In genomic region chr6:100945796-100946195, GRCm38 (mm10) we compare ENCODE assay signal across 25 mouse cellular contexts.
DNase-seq lines count a peak whose midpoint lies in the region; ATAC-seq and TF ChIP-seq lines count a peak whose summit lies in the region.
"Had no signal": no experiment of that assay in that cellular context is flagged by ENCODE, and none has a peak within 500 bp of the region (broad histone marks: within the 10 kb centered on the region; RNA-seq: fewer than 3 reads in every experiment).

No protein-coding gene starts in this region.

- intact Hi-C loops in heart, postnatal 14 days (cut with DNase I), result no loop called here

- no peak for TF ChIP-seq EP300 in heart, postnatal 0 days (IDR thresholded peaks at IDR 0.05; ENCODE audit: low read depth)

- no peak overlapping the region for H3K9ac ChIP-seq in embryonic facial prominence, embryonic 14.5 days (ENCODE audit: low read depth, low read length)
- H3K9ac ChIP-seq in heart, embryonic 13.5 days, result no peak overlapping the region
- no peak overlapping the region for H3K9ac ChIP-seq in heart, postnatal 0 days (replicated peaks; ENCODE audit: low read depth, low read length)
- H3K9ac ChIP-seq in heart, embryonic 11.5 days (ENCODE audit: low read depth, low read length), result no peak overlapping the region
- H3K9ac ChIP-seq: embryonic facial prominence, embryonic 12.5 days; forebrain, embryonic 12.5 days; forebrain, embryonic 15.5 days; heart, embryonic 15.5 days; hindbrain, embryonic 14.5 days had no signal

- TF ChIP-seq CTCF in heart, postnatal 0 days (IDR thresholded peaks at IDR 0.05; ENCODE audit: low read depth), result no peak
- no peak for TF ChIP-seq CTCF in brain, embryonic 14.5 days (IDR thresholded peaks at IDR 0.05; ENCODE audit: borderline replicate concordance, extremely low read depth, insufficient read depth, insufficient read length)

- H3K4me2 ChIP-seq in embryonic facial prominence, embryonic 14.5 days (ENCODE audit: low read depth, low read length), result no peak overlapping the region
- no peak overlapping the region for H3K4me2 ChIP-seq in heart, embryonic 13.5 days
- H3K4me2 ChIP-seq in heart, postnatal 0 days (ENCODE audit: low read depth, low read length), result no peak overlapping the region
- no peak overlapping the region for H3K4me2 ChIP-seq in heart, embryonic 11.5 days
- H3K4me2 ChIP-seq: embryonic facial prominence, embryonic 12.5 days; forebrain, embryonic 12.5 days; forebrain, embryonic 15.5 days; heart, embryonic 15.5 days; hindbrain, embryonic 14.5 days had no signal

- peak; percentile 17 for DNase-seq in embryonic facial prominence, embryonic 14.5 days (ENCODE audit: low spot score)
- no peak for DNase-seq in embryonic facial prominence, embryonic 10.5 days (ENCODE audit: low spot score)
- no peak for DNase-seq in heart, postnatal 14 days
- peak; percentile 14 for DNase-seq in heart, postnatal 0 days (ENCODE audit: low spot score)
- DNase-seq in brain, embryonic 14.5 days (ENCODE audit: low read depth), result peak; percentile 8
- DNase-seq: adrenal gland, adult 8-10 months; adrenal gland, postnatal 25 days; cerebellum, adult 18-20 months; cerebellum, adult 9-10 months; cerebellum, postnatal 14 days; gastrocnemius, postnatal 25 days; kidney, adult 18-20 months had no signal

- H3K36me3 ChIP-seq in embryonic facial prominence, embryonic 14.5 days (ENCODE audit: control insufficient read depth, insufficient read depth, low read length), result no peaks in the 10 kb centered on the region
- no peaks in the 10 kb centered on the region for H3K36me3 ChIP-seq in embryonic facial prominence, embryonic 10.5 days (replicated peaks)
- no peaks in the 10 kb centered on the region for H3K36me3 ChIP-seq in heart, embryonic 13.5 days
- H3K36me3 ChIP-seq in heart, postnatal 0 days (replicated peaks; ENCODE audit: control insufficient read depth, insufficient read depth, low read length), result no peaks in the 10 kb centered on the region
- no peaks in the 10 kb centered on the region for H3K36me3 ChIP-seq in heart, embryonic 11.5 days (ENCODE audit: control insufficient read depth, insufficient read depth, low read length)
- H3K36me3 ChIP-seq: embryonic facial prominence, embryonic 12.5 days; forebrain, embryonic 12.5 days; forebrain, embryonic 15.5 days; heart, embryonic 15.5 days; hindbrain, embryonic 10.5 days had no signal

- H3K4me3 ChIP-seq in embryonic facial prominence, embryonic 14.5 days (ENCODE audit: low read depth, low read length), result no peak overlapping the region
- H3K4me3 ChIP-seq in embryonic facial prominence, embryonic 10.5 days, result no peak overlapping the region
- H3K4me3 ChIP-seq in heart, embryonic 13.5 days, result no peak overlapping the region
- H3K4me3 ChIP-seq in heart, postnatal 0 days (ENCODE audit: low read depth, low read length), result no peak overlapping the region
- no peak overlapping the region for H3K4me3 ChIP-seq in heart, embryonic 11.5 days (ENCODE audit: low read depth, low read length)
- H3K4me3 ChIP-seq: embryonic facial prominence, embryonic 12.5 days; erythroblast, embryonic 14.5 days; forebrain, embryonic 12.5 days; forebrain, embryonic 15.5 days; heart, embryonic 15.5 days; hindbrain, embryonic 10.5 days had no signal

- 76% methylated on average over 2 of the region's 2 CpGs for WGBS in embryonic facial prominence, embryonic 14.5 days
- 90% methylated on average over 2 of the region's 2 CpGs for WGBS in embryonic facial prominence, embryonic 10.5 days
- 53% methylated on average over 2 of the region's 2 CpGs for WGBS in heart, embryonic 13.5 days
- WGBS in heart, postnatal 0 days, result 54% methylated on average over 2 of the region's 2 CpGs
- 70% methylated on average over 2 of the region's 2 CpGs for WGBS in heart, embryonic 11.5 days (ENCODE audit: insufficient replicate concordance)

- no peak for TF ChIP-seq POLR2A in brain, embryonic 14.5 days (IDR thresholded peaks at IDR 0.05; ENCODE audit: borderline replicate concordance, extremely low read depth, insufficient read depth, insufficient read length, poor library complexity, severe bottlenecking)

- no peaks in the 10 kb centered on the region for H3K9me3 ChIP-seq in embryonic facial prominence, embryonic 14.5 days (ENCODE audit: control insufficient read depth, low read length)
- H3K9me3 ChIP-seq in embryonic facial prominence, embryonic 10.5 days, result no peaks in the 10 kb centered on the region
- H3K9me3 ChIP-seq in heart, embryonic 13.5 days, result no peaks in the 10 kb centered on the region
- no peaks in the 10 kb centered on the region for H3K9me3 ChIP-seq in heart, postnatal 0 days (replicated peaks; ENCODE audit: control insufficient read depth, low read length)
- no peaks in the 10 kb centered on the region for H3K9me3 ChIP-seq in heart, embryonic 11.5 days (replicated peaks; ENCODE audit: control insufficient read depth, low read length)
- H3K9me3 ChIP-seq: embryonic facial prominence, embryonic 12.5 days; forebrain, embryonic 12.5 days; forebrain, embryonic 15.5 days; heart, embryonic 15.5 days; hindbrain, embryonic 10.5 days had no signal

- H3K27ac ChIP-seq in embryonic facial prominence, embryonic 14.5 days (replicated peaks; ENCODE audit: low read depth, low read length), result no peak overlapping the region
- no peak overlapping the region for H3K27ac ChIP-seq in embryonic facial prominence, embryonic 10.5 days (replicated peaks)
- H3K27ac ChIP-seq in heart, embryonic 13.5 days (replicated peaks), result peak overlapping the region; percentile 55
- no peak overlapping the region for H3K27ac ChIP-seq in heart, postnatal 0 days (ENCODE audit: low read depth)
- no peak overlapping the region for H3K27ac ChIP-seq in heart, embryonic 11.5 days (ENCODE audit: low read depth, low read length)
- H3K27ac ChIP-seq: embryonic facial prominence, embryonic 12.5 days; forebrain, embryonic 12.5 days; forebrain, embryonic 15.5 days; heart, embryonic 15.5 days; hindbrain, embryonic 10.5 days; hindbrain, embryonic 14.5 days; hindbrain, postnatal 0 days had no signal

- 0 out of 2 replicates have a peak, but pooled peaks cover 3% of the 10 kb centered on the region for H3K4me1 ChIP-seq in embryonic facial prominence, embryonic 14.5 days (ENCODE audit: control insufficient read depth, insufficient read depth, low read length)
- peaks cover 18% of the 10 kb centered on the region for H3K4me1 ChIP-seq in embryonic facial prominence, embryonic 10.5 days
- H3K4me1 ChIP-seq in heart, embryonic 13.5 days, result 0 out of 2 replicates have a peak, but pooled peaks cover 3% of the 10 kb centered on the region
- H3K4me1 ChIP-seq in heart, postnatal 0 days (ENCODE audit: control insufficient read depth, insufficient read depth), result no peaks in the 10 kb centered on the region
- no peaks in the 10 kb centered on the region for H3K4me1 ChIP-seq in heart, embryonic 11.5 days (ENCODE audit: control insufficient read depth, insufficient read depth, low read length)
- H3K4me1 ChIP-seq: embryonic facial prominence, embryonic 12.5 days; heart, embryonic 15.5 days had no signal

- H3K27me3 ChIP-seq in embryonic facial prominence, embryonic 14.5 days (replicated peaks; ENCODE audit: control insufficient read depth, insufficient read depth, low read length), result no peaks in the 10 kb centered on the region
- no peaks in the 10 kb centered on the region for H3K27me3 ChIP-seq in embryonic facial prominence, embryonic 10.5 days (replicated peaks; ENCODE audit: low read depth, poor library complexity, severe bottlenecking)
- H3K27me3 ChIP-seq in heart, embryonic 13.5 days (replicated peaks), result no peaks in the 10 kb centered on the region
- no peaks in the 10 kb centered on the region for H3K27me3 ChIP-seq in heart, postnatal 0 days (ENCODE audit: control insufficient read depth, insufficient read depth, low read length)
- H3K27me3 ChIP-seq in heart, embryonic 11.5 days (ENCODE audit: control insufficient read depth, insufficient read depth, low read length), result no peaks in the 10 kb centered on the region
- H3K27me3 ChIP-seq: embryonic facial prominence, embryonic 12.5 days; forebrain, embryonic 12.5 days; forebrain, embryonic 15.5 days; heart, embryonic 15.5 days had no signal

- no peak for ATAC-seq in embryonic facial prominence, embryonic 14.5 days (ENCODE audit: low read depth)
- no peak for ATAC-seq in heart, embryonic 13.5 days (ENCODE audit: extremely low read depth, insufficient number of reproducible peaks, low FRiP score, low TSS enrichment)
- no peak for ATAC-seq in heart, postnatal 0 days (ENCODE audit: insufficient read depth, low read depth)
- no peak for ATAC-seq in heart, embryonic 11.5 days (replicated peaks; ENCODE audit: insufficient number of reproducible peaks, low FRiP score, low TSS enrichment)
- ATAC-seq: activated CD4-positive, CD25-positive, alpha-beta regulatory T cell, adult 4 months; forebrain, embryonic 15.5 days; hindbrain, postnatal 0 days; inflammation-experienced regulatory T-cells, adult 6 months; intestine, embryonic 16.5 days had no signal

Comparison
In these comparisons a context has a peak if more than half of its experiments do, and no peak if none do; other contexts are left out.
1. DNase-seq: peak in embryonic facial prominence, embryonic 14.5 days (single experiment), heart, postnatal 0 days (single experiment) and brain, embryonic 14.5 days (single experiment); none in embryonic facial prominence, embryonic 10.5 days (single experiment) and heart, postnatal 14 days (0 of 2).